Mouse (Mus musculus): Measurements from ENCODE around the gene Arl5a.
A peak's percentile ranks its signal among the peaks of the same experiment; 100 is the strongest.

Gene Arl5a

DNA sequence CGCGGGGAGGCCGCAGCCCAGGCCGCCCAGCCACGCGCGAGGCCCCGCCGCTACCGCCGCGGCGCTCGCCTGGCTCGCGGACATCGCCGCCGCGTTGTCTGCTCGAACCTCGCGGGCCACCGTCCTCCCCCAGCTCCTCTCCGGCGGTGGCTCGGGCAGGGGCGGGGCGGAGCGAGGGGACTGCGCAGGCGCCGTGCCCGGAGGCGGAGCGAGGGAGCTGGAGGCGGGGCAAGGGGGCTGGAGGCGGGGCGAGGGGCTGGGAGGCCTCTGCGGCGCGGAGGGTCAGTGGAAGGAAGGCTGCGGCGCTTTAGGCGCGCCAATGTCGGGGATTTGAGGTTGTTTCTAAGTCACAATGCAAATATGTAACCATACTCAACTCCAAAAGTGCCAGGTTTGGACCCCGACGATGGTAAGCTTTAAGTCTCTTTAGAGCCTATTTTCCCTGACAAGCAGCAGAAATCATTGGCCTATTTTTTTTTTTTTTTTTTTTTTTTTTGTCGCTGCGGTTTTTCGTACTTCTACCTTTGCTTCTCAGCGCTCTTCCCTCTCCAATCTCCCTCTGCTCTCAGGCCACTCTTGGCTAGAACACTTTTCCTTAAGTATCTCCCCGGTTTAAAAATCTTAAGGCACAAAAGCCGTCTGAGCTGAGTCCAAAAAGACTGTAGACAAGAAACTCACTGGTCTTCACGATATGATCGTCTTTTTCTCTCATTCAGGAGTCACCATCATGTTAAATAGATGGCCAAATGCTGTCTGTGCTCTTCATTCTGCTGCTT, at the start of gene Arl5a:
Arl5a (minus strand) TSS at position 155 of the 776 bp plus-strand sequence.
- peak; percentile 85 for DNase-seq (ENCODE audit: low spot score)

DNA sequence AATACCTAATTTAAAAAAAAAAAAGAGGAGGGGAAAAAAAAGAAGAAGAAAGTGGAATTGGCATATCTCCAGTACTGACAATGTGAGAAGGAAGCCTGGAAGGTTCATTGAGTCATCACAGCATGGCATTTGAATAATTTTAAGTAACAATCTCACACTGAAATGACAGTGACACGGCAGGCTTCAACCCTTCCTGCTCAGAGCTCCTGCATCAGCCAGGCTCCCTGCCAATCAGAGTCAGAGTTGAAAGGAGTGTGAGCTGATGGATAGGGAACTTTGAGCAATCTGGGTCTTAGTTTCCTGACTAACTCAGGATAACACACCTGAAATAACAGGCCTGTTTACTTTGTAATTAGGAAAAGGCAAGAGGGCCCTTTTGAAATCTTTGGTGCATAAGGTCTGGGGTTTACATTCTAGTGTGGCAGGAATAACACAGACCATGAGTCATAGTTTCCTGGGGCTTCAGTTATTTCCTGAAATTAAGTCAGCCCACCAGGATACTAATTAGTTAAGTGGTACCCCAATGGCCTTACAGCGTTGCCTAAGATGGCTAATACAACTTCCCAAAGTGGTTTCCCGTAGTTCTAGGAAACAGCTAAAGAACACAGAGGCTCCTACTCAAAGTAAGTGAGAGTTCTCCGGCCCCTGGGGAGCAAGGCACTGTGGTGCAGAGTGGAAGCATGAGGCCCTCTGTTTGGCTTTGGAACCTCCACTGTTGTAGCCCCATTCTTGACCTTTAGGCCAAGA, 47.0 kb upstream of the Arl5a start:
- DNase-seq (ENCODE audit: low spot score), result no peak

DNA sequence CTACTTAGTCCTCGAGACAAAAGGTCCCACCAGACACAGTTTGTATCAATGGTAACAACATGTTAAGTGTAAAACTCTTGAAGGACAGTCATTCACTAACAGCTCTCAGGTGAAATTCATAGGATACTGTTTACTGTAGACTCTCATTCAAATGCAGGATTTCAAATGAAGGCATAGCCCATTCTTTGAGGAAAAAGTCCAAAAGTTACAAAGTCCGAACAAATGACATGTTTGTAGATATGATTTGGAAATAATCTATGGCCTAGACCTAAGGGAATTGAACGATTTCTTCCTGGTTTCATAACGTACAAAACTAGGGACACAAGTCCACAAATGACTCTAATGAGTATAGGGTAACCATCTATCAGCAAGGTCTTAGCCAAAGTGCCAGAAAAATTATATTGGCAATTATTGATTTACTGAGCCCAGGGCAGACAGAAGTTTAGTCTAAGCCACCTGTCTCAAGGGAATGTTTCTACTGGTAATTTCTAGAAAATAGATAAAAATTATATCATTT, 45.4 kb upstream of the Arl5a start:
- DNase-seq (ENCODE audit: low spot score), result no peak

DNA sequence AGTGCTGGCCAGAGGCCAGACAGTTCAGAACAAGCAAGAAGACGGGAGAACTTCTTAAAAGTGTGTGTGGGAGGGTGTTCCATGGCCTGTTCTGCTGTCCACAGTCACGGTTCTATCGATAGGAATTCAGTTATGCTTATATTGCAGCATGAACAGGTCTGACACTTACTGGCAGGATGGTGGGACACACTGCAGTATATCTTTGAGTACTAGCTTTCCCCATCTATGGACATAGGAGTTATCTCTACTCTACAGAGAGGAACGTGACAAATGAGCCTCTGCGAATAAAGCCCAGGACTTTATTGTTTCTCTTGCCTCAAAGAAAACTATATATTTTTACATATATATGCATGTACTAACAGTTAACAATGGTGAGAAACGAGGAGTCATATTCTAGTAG, 42.9 kb upstream of the Arl5a start:
- no peak for DNase-seq (ENCODE audit: low spot score)

DNA sequence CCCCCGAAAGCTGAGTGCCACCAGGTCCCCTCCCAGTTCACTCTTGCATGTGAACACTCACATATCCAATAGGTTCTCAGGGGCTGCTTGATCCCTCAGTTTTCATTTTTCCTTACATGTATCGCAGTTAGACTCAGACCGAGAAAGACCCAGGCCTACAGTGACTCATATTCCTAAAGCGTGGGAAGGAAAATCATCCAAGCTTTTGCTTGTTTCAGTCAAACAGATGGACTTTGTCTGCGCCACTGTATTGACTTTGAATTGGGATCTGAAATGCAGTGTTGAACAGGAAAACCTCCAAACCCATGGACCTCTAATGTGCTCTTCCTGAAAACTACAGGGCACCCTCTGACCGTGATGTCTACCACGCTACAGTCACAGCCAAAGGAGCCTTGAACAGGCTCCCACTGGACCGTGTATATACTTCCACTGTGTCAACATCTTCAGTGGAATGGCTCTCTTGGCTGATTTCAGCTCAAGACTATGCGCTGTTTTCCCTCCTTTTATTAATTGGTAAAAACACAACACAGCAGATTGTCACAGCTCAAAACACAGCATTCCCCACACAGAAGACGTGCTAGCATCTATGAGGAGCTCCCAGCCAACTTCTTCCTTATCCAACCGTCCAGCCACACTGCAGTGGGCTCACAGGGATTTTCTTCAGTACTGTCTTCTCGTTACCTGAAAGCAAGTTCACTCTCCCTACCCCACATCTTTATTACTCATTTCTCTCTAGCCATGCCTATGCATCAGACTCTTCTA, 36.7 kb upstream of the Arl5a start:
- DNase-seq (ENCODE audit: low spot score), result no peak

DNA sequence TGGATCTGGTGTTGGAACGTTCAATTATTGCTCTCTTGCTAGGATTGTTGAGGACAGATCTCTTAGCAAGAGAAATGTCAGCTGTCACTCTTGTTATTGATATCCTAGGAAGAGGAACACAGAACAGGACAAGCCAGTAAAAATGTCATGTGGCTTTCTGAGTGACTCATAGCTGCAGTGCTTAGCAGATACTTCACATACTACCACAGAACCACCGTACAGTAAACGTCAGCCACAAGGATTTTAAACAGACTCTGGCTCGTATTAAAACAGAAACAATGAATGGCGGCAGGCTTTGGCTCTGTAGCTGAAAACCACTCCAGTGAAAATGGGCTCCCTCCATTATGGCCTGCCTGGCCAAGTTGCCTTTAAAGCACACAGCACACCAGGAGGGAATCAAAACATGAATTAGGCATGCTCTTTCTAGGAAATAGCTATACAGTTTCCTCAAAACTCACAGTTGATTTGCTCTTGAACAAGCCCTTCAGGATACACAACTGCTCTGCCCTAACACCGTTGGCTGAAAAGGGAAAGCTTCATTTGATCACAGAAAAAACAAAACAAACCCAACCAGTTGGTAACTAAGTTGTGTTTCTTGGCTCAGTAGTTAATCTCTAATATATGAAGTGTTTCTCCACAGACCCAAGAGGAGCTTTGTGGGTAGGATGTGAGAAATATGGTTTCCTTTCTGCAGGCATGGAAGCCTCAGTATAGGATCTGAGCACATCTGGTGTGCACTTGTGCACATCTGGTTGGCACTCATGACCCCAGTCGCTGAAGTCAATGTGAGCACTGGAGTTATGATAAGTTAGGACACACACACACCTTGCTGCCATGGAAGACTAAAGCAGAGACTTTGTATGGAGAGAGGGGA, 31.1 kb upstream of the Arl5a start:
- DNase-seq (ENCODE audit: low spot score), result no peak

DNA sequence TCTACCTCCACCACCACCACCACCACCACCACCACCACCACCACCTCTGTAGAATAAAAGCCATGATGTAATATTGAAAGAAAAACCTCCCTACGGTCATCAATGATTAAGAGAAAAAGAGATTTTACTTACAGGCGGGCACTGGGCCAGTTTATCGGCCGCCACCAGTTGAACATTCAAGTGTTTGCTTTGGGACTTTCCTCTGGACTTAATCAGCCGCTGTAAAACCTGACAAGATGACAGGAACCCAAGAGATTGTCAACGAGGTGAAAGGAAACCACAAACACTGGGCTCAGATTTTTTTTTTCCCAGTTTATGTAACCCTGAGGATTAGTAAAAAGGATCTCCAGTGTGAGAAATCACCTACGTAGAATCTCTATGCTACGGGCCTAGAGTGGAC, 25.1 kb upstream of the Arl5a start:
- no peak for DNase-seq (ENCODE audit: low spot score)

DNA sequence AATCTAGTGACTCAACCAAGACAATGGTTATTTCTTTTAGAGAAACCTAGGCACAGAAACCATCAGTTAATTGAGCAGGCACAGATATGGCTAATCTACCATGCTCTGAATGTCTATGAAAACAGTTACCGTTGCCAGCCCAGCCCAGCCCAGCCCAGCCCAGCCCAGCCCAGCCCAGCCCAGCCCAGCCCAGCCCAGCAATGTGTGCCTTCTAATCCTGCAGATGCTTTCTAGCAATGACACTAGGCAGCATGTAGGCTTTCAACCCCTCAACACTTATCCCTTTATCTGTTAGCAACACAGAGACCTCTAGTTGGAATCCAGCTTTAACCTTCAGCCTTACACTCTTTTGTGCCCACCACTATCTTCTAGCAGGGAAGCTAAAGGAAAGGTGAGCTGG, 24.2 kb upstream of the Arl5a start:
- no peak for DNase-seq (ENCODE audit: low spot score)

DNA sequence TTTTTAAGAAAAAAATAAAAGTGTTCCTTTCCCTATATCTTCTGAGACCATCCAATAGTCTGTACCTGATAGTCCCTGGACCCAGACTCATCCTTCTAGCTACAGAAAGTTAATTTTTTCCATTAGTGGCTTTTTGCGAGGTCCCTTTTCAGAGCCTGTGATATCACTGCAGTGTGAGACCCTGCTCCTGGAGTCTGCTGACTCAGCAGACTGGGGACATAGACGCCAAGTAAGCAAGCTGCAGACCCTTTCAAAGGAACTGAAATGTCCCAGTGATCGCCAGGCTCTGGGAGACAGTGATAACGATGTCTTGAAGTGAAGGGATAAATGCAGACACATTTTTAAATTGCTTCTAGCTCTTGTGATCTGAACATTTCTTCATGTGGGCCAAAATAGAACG, 21.9 kb upstream of the Arl5a start:
- no peak for DNase-seq (ENCODE audit: low spot score)

DNA sequence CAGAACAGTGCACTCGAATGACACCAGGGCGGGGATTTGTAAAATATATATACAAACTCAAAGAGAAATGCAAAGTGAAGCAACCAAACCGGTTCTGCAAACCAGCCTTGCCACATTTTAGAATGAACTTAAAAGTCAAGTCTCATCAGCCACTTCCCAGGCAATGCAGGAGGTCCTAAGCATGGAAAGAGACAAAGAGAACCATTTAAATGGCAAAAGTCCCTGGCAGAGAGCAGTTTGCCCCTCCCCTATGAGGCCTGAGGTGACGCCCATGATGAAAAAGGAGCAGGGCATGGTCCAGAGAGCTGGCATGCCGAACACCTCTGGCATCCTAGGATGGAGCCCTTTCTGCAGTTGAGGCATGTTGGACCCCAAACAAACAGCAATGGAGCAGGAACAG, 17.4 kb upstream of the Arl5a start:
- no peak for DNase-seq (ENCODE audit: low spot score)

DNA sequence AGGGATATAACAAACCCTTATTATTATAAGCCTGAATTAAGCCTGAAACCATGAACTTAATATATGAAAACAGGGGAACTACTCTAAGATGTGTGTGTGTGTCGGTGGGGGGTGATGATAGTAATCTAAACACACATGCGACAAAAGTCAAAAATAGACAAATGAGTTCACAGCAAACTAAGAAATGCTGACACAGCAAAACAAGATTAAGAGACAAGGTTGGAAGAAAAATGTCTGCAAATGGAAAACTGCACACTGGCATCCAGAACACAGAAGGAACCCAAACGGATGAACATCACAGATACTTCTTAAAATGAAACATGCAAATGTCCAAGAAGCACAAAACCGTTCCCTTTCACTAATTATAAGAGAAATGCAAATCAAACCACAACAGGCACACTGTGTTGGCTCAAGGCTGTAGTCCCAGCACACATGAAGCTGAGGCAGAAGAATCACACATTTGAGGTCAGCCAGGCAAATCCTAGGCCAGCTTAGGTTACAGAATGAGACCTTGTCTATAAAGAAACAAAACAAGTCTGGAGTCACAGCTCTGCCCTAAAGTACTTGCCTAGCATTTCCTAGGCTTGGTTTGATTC, 15.8 kb upstream of the Arl5a start:
- DNase-seq (ENCODE audit: low spot score), result no peak

DNA sequence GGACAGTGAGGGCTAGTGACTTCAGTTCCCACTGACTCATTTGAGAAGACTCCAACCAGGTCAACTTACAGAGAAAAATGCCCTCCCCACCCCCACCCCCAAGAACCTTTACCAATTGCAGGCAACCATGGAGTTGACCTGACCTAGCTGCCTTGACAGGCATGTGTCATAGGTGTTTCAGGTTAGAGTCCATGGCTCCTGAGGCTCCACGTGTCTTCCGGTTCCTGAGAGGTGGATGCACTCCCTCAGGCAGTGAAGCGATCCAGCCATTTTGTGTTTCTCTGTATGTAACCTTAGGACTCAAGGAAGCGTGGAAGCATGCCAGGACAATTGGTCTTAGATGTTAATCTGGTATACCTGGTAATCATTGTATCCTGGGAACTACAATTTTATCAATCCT, 13.7 kb upstream of the Arl5a start:
- DNase-seq (ENCODE audit: low spot score), result no peak

DNA sequence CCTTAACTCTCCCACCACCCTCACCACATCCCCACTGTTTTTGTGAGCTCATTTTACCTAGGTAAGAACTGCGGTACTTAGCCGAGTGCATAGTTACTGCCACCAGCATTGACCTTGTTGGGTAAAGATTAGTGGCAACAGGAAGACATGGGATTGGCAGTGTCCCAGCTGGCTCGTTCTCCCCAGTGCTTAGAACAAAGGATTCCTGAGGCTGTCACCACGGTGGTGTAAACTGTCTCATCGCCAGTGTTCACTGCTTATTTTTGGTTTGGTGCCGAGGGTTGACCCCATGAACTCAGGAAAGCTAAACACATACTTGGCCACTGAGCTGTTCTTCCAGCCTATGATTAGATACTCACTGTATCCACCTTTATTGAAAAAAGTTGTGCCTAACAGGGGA, 13.3 kb upstream of the Arl5a start:
- DNase-seq (ENCODE audit: low spot score), result no peak

DNA sequence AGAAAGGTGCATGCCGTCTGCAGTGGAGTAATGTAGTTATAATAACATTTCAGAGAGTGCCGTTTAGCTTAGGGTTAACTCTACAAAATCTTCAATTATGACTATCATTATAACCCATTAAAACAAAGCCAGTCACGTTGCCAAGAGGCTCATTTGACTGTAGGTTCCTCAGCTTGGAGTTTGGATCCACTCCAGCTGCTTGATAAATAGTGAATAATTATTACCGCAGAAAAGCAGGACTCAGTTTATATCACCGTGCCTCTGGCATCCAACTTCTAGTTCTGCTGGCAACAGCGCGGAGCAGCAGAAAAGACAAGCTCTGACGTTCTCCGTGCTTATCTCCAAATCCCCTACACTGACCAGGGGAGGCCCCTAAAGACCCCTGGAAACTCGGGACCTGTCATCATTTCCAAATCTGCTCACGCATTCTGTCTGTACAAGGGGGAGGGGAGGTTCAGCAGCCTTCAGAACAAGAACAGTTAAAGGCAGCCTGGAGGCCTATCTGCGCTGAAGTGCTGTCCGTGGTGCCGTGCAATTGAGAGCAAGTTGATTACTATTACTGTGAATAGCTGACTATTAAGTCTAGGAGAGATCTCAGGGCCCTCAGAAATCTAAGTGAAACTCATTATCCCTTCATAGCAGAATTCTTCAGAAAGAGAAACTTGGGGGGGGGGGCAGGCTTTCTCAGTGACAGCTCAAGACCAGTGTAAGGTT, 11.4 kb upstream of the Arl5a start:
- no peak for DNase-seq (ENCODE audit: low spot score)

DNA sequence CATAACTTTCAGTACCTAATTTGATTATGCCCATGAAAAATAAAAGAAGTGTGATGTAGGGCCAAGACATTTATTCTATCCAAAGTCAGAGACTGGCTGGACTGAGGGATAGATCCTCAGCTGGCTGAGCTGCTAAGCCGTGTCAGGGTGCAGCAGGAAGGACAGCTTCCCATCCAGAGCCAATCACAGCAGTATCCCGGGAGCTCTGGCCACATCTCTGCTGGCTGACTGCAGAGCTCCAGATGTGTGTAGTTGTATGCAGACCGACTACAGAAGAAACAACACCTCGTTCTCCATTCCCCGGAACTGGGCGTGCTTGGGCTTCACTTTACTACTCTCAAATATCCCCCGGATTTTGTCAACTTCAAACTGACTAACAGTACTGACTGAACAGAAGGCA, 8.7 kb upstream of the Arl5a start:
- no peak for DNase-seq (ENCODE audit: low spot score)

DNA sequence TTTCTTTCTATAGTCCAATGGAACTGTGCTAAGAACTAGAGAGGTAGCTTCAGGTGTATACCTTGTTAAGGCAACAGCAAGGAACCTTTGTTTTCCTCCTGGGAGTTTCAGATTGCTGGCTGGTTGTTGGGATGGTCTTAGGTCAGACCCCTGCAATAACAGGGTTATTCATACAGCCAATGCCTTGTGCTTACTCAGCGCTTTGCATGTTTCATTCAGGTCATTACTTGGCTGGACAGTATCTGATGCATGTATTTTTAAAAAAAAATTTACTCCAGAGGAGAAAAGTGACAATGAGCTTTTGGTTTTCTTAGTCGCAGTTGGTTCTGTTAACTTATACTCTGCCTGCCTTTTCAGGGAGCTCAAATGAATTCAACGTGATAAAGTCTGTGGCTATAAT, 2.7 kb upstream of the Arl5a start:
- no peak for DNase-seq (ENCODE audit: low spot score)

DNA sequence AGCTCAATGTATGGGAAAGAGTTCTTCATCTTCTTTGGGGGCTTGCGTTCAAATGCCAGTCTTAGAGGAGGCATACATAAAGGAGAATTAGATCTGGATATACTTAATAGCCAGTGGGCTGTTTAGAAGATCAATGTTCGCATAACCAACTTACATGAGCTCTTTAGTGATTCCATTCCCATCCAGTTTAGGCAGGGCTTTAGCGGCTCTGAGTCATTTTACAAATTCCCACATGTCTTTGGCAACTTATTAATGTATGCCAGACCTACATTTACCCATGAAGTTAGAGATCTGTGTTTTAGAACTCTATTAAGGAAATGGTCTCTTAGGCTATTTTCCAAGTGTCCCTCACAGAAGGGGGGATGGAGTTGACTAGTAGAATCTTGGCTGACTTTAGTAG, 1.3 kb upstream of the Arl5a start:
- DNase-seq (ENCODE audit: low spot score), result no peak

DNA sequence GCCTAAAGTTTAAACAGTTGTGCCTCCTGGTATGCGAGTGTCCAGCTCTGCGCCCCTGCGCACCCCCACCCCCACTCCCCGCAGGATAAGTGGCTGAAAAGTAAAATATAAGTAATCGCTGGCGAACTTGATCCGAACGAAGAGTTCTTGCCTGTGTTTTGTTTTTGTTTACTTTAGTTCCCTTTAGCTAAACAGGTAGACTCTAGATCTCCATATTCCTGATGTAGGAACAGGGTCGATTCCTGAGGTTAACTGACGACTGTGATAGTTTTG, 758 bp upstream of the Arl5a start:
- DNase-seq (ENCODE audit: low spot score), result no peak

DNA sequence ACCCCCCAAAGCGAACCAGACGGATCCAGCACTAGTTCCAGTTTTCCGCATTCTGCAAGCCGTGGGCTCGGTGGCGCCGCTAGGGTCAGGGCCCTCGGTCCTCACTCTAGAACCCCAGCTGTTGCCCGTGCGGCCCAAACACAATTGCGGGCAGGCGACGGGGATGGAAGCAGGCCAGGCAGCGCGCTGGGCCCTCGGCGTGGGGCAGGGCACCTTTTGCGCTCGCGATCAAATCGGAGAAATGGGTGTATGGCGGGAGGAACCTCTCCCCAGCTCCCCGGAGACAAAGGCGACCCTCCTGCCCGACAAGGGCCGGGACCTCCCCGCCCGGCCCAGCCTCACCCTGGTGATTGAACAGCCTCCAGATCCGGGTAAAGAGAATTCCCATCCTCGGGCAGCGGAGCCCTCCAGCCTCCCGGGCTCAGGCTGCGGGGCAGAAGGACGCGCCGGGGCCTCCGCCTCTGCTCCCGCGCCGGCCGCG, 413 bp downstream of the Arl5a start:
- DNase-seq (ENCODE audit: low spot score), result peak; percentile 30

DNA sequence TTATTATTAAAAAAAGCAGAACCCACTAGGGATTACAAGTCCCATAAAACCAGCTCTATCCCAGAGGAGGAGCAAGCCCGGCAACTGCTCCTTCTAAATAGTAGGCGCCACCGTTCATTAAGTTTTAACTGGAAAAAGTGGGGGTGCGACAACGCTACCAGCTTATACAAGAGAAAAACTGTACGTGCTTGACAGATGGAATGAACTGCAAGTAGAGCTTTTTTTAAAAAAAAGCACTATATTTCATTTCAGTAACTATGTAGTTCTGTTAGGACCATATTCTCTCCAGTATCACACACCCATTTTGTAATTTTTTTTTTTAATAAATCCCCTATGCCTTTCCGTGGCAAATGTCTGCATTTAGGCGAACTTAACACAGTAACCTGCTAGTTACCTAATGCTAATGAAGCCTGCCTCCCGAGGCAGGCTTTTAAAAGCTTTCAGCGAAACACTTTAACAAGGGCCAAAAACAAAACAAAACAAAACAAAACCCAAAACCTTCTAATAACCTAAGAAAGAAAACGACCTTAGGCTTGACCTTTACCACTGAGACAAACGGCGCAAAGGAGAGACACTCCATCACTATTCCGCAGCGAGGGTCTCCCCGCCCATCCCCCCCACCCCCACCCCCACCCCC, 972 bp downstream of the Arl5a start:
- no peak for DNase-seq (ENCODE audit: low spot score)

Data from left cerebral cortex, adult 11 months (tissue).